Comparison of ENCODE assay signal across 19 mouse cellular contexts in the genomic region with DNA sequence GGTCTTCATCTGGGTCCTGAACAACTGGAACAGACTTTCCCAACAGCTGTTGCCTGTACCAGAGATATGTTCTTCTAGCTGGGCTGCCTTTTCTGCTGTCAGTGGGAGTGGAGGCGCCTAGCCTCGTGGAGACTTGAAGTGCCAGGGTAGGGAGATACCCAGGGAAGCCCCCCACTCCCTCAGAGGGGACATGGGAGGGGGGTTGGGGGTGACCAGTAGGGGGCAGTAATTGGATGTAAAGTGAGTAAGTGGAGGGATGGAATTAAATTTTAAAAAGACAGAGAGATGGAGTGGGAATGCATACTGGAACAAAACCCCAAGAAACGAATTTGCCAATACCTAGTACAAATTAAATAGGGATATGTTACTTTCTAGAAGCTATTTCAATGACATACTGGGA. TPM values are rescaled to one million over a fixed set of nuclear protein-coding genes. Genes with fewer than 3 reads are reported as not detected.
A peak's percentile ranks its signal among the peaks of the same experiment; 100 is the strongest.
DNase-seq lines count a peak whose midpoint lies in the region; ATAC-seq and TF ChIP-seq lines count a peak whose summit lies in the region.
"Had no signal": no experiment of that assay in that cellular context is flagged by ENCODE, and none has a peak within 500 bp of the region (broad histone marks: within the 10 kb centered on the region; RNA-seq: fewer than 3 reads in every experiment).

No protein-coding gene starts in this region.

- no peak overlapping the region for H3K9ac ChIP-seq in hindbrain, embryonic 11.5 days (ENCODE audit: low read depth, low read length)
- no peak overlapping the region for H3K9ac ChIP-seq in hindbrain, embryonic 16.5 days (ENCODE audit: low read depth, low read length)
- no peak overlapping the region for H3K9ac ChIP-seq in midbrain, embryonic 13.5 days (replicated peaks)

- intact Hi-C loops in left cerebral cortex, postnatal 36 days (cut with DNase I) = no loop called here

- no peak overlapping the region for H3K4me3 ChIP-seq in hindbrain, embryonic 11.5 days (ENCODE audit: low read depth, low read length)
- H3K4me3 ChIP-seq in hindbrain, embryonic 16.5 days (ENCODE audit: low read length) = no peak overlapping the region
- H3K4me3 ChIP-seq in E14TG2a.4 (replicated peaks; ENCODE audit: low read length) = no peak overlapping the region
- no peak overlapping the region for H3K4me3 ChIP-seq in midbrain, embryonic 13.5 days (replicated peaks)

- no peak overlapping the region for H3K27ac ChIP-seq in hindbrain, embryonic 11.5 days (ENCODE audit: low read depth, low read length)
- H3K27ac ChIP-seq in hindbrain, embryonic 16.5 days (ENCODE audit: low read depth, low read length) = no peak overlapping the region
- no peak overlapping the region for H3K27ac ChIP-seq in midbrain, embryonic 13.5 days
- H3K27ac ChIP-seq: hindbrain, postnatal 0 days had no signal

- no peak overlapping the region for H3K4me2 ChIP-seq in hindbrain, embryonic 11.5 days (replicated peaks; ENCODE audit: low read depth, low read length)
- H3K4me2 ChIP-seq in hindbrain, embryonic 16.5 days (ENCODE audit: low read length) = no peak overlapping the region
- H3K4me2 ChIP-seq in midbrain, embryonic 13.5 days (replicated peaks) = no peak overlapping the region

- no peaks in the 10 kb centered on the region; the same call in 1 of the 2 replicates for H3K27me3 ChIP-seq in hindbrain, embryonic 11.5 days (ENCODE audit: control insufficient read depth, insufficient read depth, low read length)
- H3K27me3 ChIP-seq in hindbrain, embryonic 16.5 days (replicated peaks; ENCODE audit: control insufficient read depth, insufficient read depth, low read length) = no peaks in the 10 kb centered on the region
- H3K27me3 ChIP-seq in E14TG2a.4 (ENCODE audit: insufficient read depth, low read length) = no peaks in the 10 kb centered on the region
- H3K27me3 ChIP-seq in midbrain, embryonic 13.5 days = peaks cover 13% of the 10 kb centered on the region; the same call in 1 of the 2 replicates

- TF ChIP-seq CTCF in E14TG2a.4 (conservative IDR thresholded peaks at IDR 0.05; ENCODE audit: low read length) = peak; percentile 31

- WGBS in hindbrain, embryonic 11.5 days = 37% methylated on average over 3 of the region's 3 CpGs
- 62% methylated on average over 3 of the region's 3 CpGs for WGBS in hindbrain, embryonic 16.5 days
- WGBS in midbrain, embryonic 13.5 days = 51% methylated on average over 3 of the region's 3 CpGs

- peak; percentile 6 for DNase-seq in hindbrain, embryonic 11.5 days (ENCODE audit: low spot score)
- peak; percentile 43 for DNase-seq in A20 (ENCODE audit: low read depth, low spot score)
- DNase-seq in induced T-regulatory cell, adult 2 months (ENCODE audit: low read depth) = peak; percentile 12
- no peak for DNase-seq in left cerebral cortex, postnatal 36 days (ENCODE audit: low spot score in 2 of 2)
- DNase-seq in kidney, postnatal 36 days = no peak
- DNase-seq: cerebellum, adult 9-11 months; gastrocnemius, postnatal 25 days; kidney, postnatal 25 days; liver had no signal

- H3K36me3 ChIP-seq in hindbrain, embryonic 11.5 days (ENCODE audit: control insufficient read depth, insufficient read depth, low read length) = no peaks in the 10 kb centered on the region
- H3K36me3 ChIP-seq in hindbrain, embryonic 16.5 days (ENCODE audit: control insufficient read depth, insufficient read depth, low read length) = no peaks in the 10 kb centered on the region
- H3K36me3 ChIP-seq in E14TG2a.4 (ENCODE audit: insufficient read depth, low read length) = no peaks in the 10 kb centered on the region
- no peaks in the 10 kb centered on the region for H3K36me3 ChIP-seq in midbrain, embryonic 13.5 days

- ATAC-seq in hindbrain, embryonic 11.5 days (ENCODE audit: low FRiP score) = no peak
- no peak for ATAC-seq in hindbrain, embryonic 16.5 days
- ATAC-seq in midbrain, embryonic 13.5 days = no peak
- ATAC-seq: forebrain, embryonic 16.5 days; hindbrain, postnatal 0 days; midbrain, embryonic 16.5 days had no signal

- H3K4me1 ChIP-seq in hindbrain, embryonic 11.5 days (replicated peaks; ENCODE audit: control insufficient read depth, insufficient read depth, low read length) = no peaks in the 10 kb centered on the region
- no peaks in the 10 kb centered on the region for H3K4me1 ChIP-seq in hindbrain, embryonic 16.5 days (ENCODE audit: control insufficient read depth, insufficient read depth, low read depth, low read length)
- no peaks in the 10 kb centered on the region for H3K4me1 ChIP-seq in E14TG2a.4 (replicated peaks; ENCODE audit: low read depth, low read length)
- H3K4me1 ChIP-seq in midbrain, embryonic 13.5 days (replicated peaks) = no peaks in the 10 kb centered on the region

- no peaks in the 10 kb centered on the region for H3K9me3 ChIP-seq in hindbrain, embryonic 11.5 days (ENCODE audit: control insufficient read depth, low read length)
- H3K9me3 ChIP-seq in hindbrain, embryonic 16.5 days (ENCODE audit: control insufficient read depth, low read length) = no peaks in the 10 kb centered on the region
- no peaks in the 10 kb centered on the region for H3K9me3 ChIP-seq in E14TG2a.4 (ENCODE audit: low read length)
- H3K9me3 ChIP-seq in midbrain, embryonic 13.5 days = no peaks in the 10 kb centered on the region

RNA-seq across cellular contexts. Expression of gene Xkrx, which starts 28.1 kb away (rescaled TPM):
- polyA plus RNA-seq in hindbrain, embryonic 11.5 days (2014; fragmentation: Nextera tagmentation; extraction: Ambion mirVana) = 0.11 TPM in 1 of 2 replicates, not detected in the other
- 0.95 and 1.1 TPM in 2 replicates for polyA plus RNA-seq in hindbrain, embryonic 16.5 days (2015; fragmentation: Nextera tagmentation; extraction: Ambion mirVana)
- polyA plus RNA-seq in midbrain, embryonic 13.5 days (2015; fragmentation: Nextera tagmentation; extraction: Ambion mirVana) = 0.31 and 0.44 TPM in 2 replicates
- 1 to 10 TPM; 1.2 to 1.6 TPM for total RNA-seq in left cerebral cortex, postnatal 36 days (2021)

RNA-seq across cellular contexts. Expression of gene Arl13a, which starts 53.5 kb away (rescaled TPM):
- polyA plus RNA-seq in hindbrain, embryonic 11.5 days (2014; fragmentation: Nextera tagmentation; extraction: Ambion mirVana) = not detected in 2 replicates
- polyA plus RNA-seq in hindbrain, embryonic 16.5 days (2015; fragmentation: Nextera tagmentation; extraction: Ambion mirVana) = not detected in 2 replicates
- not detected in 2 replicates for polyA plus RNA-seq in midbrain, embryonic 13.5 days (2015; fragmentation: Nextera tagmentation; extraction: Ambion mirVana)
- not detected for total RNA-seq in left cerebral cortex, postnatal 36 days (2021)
- total RNA-seq: gastrocnemius, postnatal 25 days; hindbrain, postnatal 0 days; left cerebral cortex, adult 8-10 months had no signal
- polyA plus RNA-seq: embryonic facial prominence, embryonic 14.5 days; forebrain, embryonic 16.5 days; heart, embryonic 14.5 days; hindbrain, postnatal 0 days; midbrain, embryonic 16.5 days; neural tube, embryonic 14.5 days had no signal

Comparison
In these comparisons a context has a peak if more than half of its experiments do, and no peak if none do; other contexts are left out.
1. DNase-seq: peak in hindbrain, embryonic 11.5 days (single experiment), A20 (single experiment) and induced T-regulatory cell, adult 2 months (single experiment); none in left cerebral cortex, postnatal 36 days (0 of 2) and kidney, postnatal 36 days (0 of 2).